Mouse (Mus musculus): ENCODE results near the gene Foxa1. TPM values are rescaled to one million over a fixed set of nuclear protein-coding genes. Genes with fewer than 3 reads are reported as not detected.

The Foxa1 gene
- 0.26 and 0.47 TPM in 2 replicates for polyA plus RNA-seq (2015; fragmentation: Nextera tagmentation; extraction: Ambion mirVana)

DNA sequence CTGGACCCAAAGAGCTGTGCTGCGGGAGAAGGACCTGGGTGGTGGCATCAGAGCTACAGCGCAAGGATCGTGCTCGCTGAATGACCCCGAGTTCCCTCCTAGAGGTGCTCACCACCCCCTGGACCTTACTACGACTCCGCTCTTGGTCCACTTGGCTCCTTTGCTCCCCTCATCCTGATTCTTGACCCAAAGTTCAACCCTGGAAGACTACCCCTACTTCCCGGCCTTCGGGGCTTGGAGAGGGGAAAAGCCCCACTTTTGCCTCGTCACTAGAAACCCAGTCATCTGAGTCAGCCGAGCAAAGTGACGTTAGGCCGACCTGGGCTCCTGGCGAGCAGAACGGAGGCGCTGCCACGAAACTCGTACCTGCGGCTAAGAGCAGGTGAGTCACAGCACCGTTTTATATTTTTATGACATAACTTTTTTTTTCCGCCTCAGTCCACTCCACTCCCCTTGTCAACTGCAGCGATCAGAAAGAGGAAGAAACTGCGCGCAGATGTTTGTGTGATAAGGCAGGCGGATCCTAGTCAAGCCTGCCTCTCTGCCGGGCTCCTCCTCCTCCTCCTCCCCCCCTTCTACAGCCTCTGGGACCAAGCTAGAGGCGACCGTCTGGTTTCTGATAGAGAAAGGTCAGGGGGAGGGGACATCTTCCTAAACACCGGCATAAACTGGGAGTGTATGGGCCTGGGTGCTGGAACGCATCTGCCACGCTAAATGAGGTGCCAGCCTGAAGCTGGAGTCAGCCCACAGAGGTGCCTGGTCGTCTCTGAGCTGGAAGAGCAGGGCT is at the start of gene Foxa1:
Gene Foxa1 (minus strand): TSS at position 502 of the 787 bp plus-strand sequence.
- DNase-seq (ENCODE audit: low spot score): no peak

GRCm38 (mm10) chr12:57575931-57576628 is 29.4 kb upstream of the Foxa1 start:
- DNase-seq (ENCODE audit: low spot score): no peak

- DNase-seq (ENCODE audit: low spot score): no peak
Measured at GRCm38 (mm10) chr12:57572415-57572814, 25.7 kb upstream of the Foxa1 start.

- DNase-seq (ENCODE audit: low spot score): no peak
Measured at GRCm38 (mm10) chr12:57571773-57572172, 25.1 kb upstream of the Foxa1 start.

- no peak for DNase-seq (ENCODE audit: low spot score)
Measured at GRCm38 (mm10) chr12:57563909-57564308, 17.2 kb upstream of the Foxa1 start, which contains the start of gene Ttc6. Gene Ttc6, plus strand, starts transcription at chr12:57564113.

DNA sequence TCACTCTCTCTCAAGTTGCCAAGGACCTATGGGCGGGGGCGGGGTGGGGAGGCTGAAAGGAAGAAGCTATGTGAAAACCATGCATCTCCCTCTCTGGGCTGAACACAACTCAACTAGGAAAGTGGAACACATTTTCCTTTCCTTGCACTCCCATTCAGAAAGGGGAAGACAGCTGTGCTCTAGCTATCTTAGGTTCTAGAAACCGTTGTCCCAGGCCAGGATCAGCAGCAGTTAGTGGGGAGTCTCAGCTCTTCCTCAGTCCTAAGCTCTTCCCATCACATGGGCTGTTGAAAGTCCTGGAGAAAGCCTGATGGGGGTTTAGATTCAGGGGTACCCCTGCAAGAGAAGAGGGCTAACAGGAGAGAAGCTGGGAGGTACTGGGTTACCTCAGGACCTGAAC is 7.4 kb upstream of the Foxa1 start:
- no peak for DNase-seq (ENCODE audit: low spot score)

GRCm38 (mm10) chr12:57552286-57552685 is 5.6 kb upstream of the Foxa1 start:
- DNase-seq (ENCODE audit: low spot score): no peak

GRCm38 (mm10) chr12:57550881-57551280 is 4.2 kb upstream of the Foxa1 start:
- DNase-seq (ENCODE audit: low spot score): no peak

DNA sequence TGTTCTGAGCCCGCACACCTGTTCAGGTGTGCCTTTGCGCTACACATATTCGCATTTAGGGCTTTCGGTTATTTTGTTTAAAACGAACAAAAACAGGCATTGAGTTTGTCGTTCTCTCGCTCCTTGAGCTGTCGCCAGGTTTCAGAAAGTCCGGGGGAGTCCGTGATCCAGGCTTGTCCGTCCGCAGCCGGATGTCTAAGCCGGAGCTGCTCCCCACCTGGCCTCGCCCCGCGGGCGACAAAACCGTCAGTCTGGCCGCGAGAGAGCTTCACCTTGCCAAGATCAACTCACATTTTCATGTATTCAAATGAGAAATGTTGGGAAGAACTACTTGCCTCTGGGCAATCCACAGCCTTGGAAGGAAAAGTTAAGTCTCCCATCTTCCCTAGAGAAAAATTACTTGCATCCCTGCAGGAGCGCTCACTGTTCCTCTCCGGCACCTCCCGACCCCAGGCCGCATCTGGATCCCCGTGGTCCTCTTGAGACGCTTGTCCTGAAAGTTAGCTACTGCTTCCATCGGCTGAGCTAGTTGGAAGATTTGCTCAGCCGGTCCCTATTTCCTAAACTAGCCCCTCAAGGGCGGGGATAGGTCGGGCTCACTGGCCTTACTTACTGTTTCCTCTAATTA is 3.6 kb upstream of the Foxa1 start:
- DNase-seq (ENCODE audit: low spot score): no peak

DNA sequence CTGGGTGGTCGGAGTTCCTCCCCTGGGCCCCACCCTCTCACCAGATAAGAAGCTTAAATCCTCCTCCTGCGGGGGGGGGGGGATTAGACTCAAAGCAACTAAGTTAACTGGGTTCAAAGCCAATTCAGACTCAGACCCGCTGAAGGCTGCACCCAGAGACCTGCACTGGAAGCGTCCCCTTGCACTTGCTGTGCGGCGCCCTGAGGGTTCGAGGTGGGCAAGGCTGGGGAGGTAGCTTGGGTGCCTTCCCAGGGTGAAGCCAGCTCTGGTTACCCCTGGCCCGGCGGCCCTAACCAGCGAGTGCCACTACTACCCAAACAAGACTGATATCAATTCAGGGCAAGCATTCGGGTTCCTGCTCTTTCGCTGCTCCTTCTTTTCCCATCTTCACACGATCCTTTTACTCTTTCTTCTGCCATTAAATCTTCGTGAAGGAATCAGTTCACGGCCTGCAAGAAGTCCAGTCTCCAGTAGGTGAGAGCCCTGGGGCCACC is 3.0 kb upstream of the Foxa1 start:
- no peak for DNase-seq (ENCODE audit: low spot score)

DNA sequence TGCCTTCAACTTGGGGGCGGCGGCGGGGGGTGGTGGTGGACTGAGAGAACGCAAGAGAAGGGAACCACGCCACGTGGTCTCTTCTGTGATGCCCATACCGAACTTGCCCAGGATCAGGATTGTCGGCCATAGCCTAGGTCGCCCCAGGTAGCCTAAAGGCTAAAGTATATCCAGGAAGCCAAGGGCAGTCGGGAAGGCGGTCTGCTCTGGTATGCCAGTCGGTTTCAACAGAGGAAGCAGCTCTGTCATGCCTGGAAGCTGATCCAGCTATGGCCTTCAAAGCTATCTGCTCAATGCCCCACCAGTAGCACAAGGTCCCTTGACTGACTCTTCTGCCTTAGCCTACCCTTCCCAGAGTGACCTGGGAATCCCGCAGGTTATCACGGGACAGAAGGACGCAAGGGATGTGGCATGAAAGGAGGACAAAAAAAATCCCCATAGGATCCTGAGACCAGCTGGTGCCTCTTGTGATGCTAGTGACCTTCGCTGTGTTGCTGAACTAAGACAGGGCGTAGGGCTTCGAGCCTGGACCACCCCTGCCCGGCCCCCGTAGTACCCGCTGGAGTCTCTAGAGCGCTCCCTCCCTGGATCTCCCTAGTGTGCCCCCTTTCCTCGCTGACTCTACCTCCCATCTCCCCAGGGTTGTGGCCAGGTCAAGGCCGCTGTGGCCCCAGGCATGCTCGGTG is 2.4 kb upstream of the Foxa1 start:
- no peak for DNase-seq (ENCODE audit: low spot score)

- no peak for DNase-seq (ENCODE audit: low spot score)
Measured at GRCm38 (mm10) chr12:57548352-57548980, 1.8 kb upstream of the Foxa1 start.

DNA sequence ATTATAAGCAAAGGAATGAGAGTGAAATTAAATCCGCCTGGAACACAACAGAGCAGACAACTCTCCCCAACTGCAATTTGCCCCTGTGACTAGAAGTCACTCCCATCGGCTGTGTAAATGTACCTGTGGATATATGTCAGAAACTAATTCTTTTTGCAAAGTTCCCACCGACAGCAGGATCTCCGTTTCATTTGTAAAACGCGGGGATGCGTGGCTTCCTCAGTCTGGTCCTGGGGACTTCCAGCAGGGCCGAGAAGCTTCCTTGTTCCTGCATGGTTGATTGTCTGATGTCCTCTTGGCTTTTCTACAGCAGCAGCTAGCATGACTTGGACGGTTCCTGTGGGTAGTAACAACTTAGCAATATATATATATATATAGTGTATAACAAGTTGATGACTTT is 1.2 kb upstream of the Foxa1 start:
- no peak for DNase-seq (ENCODE audit: low spot score)

- no peak for DNase-seq (ENCODE audit: low spot score)
Measured at GRCm38 (mm10) chr12:57545371-57546241, 1.1 kb downstream of the Foxa1 start.

- peak; percentile 49 for DNase-seq (ENCODE audit: low spot score)
Measured at GRCm38 (mm10) chr12:57544641-57545370, 1.9 kb downstream of the Foxa1 start.

- DNase-seq (ENCODE audit: low spot score): no peak
Measured at GRCm38 (mm10) chr12:57543627-57543991, 3.1 kb downstream of the Foxa1 start.

DNA sequence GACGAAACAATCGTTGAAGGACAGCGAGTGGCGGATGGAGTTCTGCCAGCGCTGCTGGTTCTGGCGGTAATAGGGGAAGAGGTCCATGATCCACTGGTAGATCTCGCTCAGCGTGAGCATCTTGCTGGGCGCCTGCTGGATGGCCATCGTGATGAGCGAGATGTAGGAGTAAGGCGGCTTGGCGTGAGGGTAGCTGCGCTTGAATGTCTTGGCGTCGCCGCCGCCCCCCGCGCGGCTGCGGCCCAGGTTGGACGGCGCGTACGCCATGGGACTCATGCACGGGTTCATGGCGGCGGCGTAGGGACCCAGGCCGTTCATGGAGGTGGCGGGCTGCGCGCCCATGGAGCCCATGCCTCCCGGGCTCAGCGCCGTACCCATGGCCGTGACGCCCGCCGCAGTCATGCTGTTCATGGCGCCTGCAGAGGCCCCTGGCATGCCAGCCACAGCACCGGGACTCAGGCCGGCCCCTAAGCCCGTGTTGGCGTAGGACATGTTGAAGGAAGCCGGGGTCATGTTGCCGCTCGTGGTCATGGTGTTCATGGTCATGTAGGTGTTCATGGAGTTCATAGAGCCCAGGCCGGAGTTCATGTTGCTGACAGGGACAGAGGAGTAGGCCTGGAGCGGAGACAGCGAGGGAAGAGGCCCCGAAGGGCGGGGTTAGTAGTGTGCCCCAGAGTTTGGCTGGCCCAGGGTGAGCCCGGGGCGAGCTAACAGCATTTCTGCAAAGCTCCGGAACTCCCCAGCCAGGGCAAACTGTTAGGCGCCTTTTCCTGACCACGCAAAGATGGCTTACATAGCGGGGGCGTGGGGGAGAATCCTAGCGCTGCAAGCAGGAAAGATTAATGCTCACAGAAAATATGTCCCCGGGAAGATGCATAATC is 3.7 kb downstream of the Foxa1 start:
- DNase-seq (ENCODE audit: low spot score): no peak
